Mouse (Mus musculus) cerebellum, postnatal 36 days (tissue): Measurements from ENCODE around the gene Polg2.
"Not testable (repeated sequence)": the region's sequence is repeated elsewhere in the genome, so short reads cannot be mapped to it uniquely, and the experiment has no call there.

Source experiments
- DNase-seq, 2 experiments: peaks; one replicate each; pipeline ENCODE4 v3.0.0; 2021 to 2022; ENCODE audit warnings: mixed read lengths in 2 of 2

Polg2 gene

GRCm38 (mm10) chr11:106760511-106760910 lies 18.8 kb downstream of the Polg2 start:
- DNase-seq: no peak

DNA sequence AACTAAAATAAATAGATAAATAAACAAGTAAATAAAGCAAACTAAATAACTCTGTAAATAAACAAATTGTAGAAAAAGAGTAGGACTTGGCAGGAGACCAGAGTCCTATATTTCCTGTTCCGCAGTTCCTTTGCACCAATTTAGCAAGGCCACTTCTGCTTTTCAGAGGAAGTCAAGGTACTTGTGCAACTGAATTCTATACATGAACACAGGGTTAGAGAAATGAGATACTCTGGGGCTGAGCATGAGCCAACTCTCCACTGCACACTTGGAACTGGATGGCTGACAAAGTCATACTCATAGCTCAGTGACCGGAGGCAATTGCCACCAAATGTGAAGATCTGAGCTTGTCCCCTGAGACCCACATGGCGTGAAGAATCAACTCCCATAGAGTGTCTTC lies 20.3 kb downstream of the Polg2 start:
- DNase-seq: no peak

GRCm38 (mm10) chr11:106755583-106755982 lies 23.8 kb downstream of the Polg2 start:
- no peak for DNase-seq

GRCm38 (mm10) chr11:106753314-106753713 lies 26.0 kb downstream of the Polg2 start:
- no peak for DNase-seq

DNA sequence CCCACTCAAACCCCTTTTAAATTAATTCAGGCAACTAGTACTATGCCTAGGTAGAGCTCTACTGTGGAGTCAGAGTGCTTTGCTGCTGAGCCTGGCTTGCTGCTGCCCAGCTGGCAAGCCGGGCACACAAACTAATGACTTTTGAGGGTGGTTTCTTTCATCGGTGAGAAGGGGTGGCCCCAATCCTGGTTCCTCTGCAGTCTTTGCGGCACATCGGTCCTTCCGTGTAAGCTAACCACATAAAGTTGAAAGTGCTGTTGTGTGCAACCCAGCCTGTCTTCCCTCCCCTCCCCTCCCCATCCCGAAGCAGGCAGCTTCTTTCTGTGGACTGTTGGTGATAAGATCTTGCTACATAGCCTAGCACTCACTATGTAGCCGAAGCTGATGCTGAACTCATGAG lies 27.2 kb downstream of the Polg2 start:
- DNase-seq: no peak

GRCm38 (mm10) chr11:106751039-106752018 lies 28.0 kb downstream of the Polg2 start, which contains the start of gene Milr1:
TSS of gene Milr1 (plus strand) at chr11:106751226.
- DNase-seq: no peak

GRCm38 (mm10) chr11:106750121-106750751 lies 29.1 kb downstream of the Polg2 start, which contains the start of gene Pecam1:
TSS of gene Pecam1 (minus strand) at chr11:106750628.
- DNase-seq: no peak

DNA sequence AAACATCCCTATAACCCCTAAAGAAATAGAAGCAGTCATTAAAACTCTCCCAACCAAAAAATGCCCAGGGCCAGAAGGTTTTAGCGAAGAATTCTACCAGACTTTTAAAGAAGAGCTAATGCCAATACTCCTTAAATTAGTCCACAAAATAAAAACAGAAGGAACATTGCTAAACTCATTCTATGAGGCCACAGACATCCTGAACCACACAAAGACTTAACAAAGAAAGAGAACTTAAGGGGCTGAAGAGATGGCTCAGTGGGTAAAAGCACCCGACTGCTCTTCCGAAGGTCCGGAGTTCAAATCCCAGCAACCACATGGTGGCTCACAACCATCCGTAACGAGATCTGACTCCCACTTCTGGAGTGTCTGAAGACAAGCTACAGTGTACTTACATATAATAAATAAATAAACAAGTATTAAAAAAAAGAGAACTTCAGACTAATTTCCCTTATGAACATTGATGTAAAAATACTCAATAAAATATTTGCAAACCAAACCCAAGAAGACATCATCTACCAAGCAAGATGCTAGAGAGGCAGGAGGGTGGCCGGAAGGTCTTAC lies 29.7 kb downstream of the Polg2 start:
- not testable (repeated sequence) for DNase-seq

- DNase-seq: no peak
Measured at GRCm38 (mm10) chr11:106744949-106745348, 34.4 kb downstream of the Polg2 start.

DNA sequence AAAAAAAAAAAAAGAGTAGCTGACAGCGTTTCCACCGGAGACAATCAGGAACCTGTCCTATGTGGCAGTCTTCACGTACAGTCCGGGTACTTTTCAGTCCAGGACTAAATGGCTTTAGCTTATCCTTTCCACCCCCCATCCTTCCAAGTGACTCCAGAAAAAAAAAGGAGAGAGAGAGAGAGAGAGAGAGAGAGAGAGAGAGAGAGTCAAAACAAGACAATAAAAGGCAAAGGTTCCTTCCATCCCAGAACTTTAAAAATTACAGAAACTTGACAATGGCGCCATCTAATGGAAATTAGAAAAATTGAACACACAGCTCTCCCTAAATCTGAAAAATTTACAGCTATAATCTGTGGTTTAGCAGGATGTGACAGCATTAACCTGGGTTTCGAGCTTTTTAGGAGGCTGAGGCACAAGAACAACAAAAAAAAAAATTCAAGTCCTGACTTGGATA lies 36.9 kb downstream of the Polg2 start:
- DNase-seq: no peak

DNA sequence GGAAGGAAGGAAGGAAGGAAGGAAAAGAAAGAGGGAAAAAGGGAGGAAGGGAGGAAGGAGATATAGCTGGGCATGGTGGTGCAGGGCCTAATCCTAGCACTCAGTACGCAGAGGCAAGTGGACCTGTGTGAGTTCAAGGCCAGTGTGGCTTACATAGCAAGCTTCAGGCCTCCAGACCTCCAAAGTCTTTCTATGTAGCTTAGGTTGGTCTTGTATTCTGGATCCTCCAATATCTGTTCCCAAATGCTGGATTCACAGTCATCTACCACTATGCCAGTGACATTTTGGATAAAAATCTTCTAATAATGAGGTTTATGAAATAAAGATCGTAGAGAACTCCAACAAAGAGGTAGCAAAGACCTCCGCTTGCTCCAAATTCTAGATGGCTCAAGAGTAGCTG lies 37.5 kb downstream of the Polg2 start:
- DNase-seq: no peak

GRCm38 (mm10) chr11:106741232-106741631 lies 38.1 kb downstream of the Polg2 start:
- DNase-seq: no peak

DNA sequence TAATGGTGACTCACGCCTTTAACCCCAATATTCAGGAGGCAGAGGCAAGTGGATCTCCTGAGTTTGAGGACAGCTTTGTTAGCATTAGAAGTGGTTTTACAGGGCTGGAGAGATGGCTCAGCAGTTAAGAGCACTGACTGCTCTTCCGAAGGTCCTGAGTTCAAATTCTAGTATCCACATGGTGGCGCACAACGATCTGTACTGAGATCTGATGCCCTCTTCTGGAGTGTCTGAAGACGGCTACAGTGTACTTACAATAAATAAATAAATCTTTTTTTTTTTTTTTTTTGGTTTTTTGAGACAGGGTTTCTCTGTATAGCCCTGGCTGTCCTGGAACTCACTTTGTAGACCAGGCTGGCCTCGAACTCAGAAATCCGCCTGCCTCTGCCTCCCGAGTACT lies 38.6 kb downstream of the Polg2 start:
- DNase-seq: not testable (repeated sequence)

DNA sequence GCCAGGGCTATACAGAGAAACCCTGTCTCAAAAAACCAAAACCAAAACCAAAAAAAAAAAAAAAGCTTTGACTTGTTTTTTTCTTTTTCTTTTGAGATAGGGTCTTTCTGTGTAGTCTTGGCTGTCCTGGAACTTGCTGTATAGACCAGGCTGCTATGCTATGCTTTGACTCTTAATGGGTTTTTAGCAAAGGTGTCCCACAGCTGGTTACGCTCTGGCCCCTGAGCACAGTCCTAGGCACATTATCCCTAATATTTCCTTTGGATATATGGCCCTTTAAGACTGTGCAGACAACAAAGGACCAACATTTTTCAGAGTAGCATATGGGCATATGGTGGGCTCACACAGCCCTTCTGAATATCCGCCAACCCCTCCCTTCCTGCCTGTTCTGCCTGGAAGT lies 40.2 kb downstream of the Polg2 start:
- no peak for DNase-seq

GRCm38 (mm10) chr11:106737178-106737621 lies 42.1 kb downstream of the Polg2 start:
- no peak for DNase-seq

DNA sequence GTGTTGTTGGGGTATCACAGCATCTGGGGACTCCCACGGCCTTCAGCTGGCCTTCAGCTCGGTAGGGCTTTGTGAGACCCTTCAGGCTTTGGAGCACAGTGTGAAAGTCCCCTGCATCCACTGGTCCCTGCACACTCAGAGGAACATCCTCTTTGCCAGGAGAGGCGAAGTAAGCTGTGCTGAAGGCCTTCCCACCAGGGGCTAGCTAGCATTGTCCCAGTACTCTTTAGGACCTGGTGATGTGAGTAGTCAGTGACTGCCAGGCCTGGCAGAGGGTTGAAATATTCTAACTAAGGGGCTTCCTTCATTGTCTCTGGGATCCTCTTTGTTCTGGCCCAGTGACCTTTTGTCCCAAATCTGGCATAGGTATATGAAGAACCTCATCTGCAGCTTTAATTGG lies 42.7 kb downstream of the Polg2 start:
- DNase-seq: no peak

- no peak for DNase-seq
Measured at GRCm38 (mm10) chr11:106730714-106731113, 48.6 kb downstream of the Polg2 start.

DNA sequence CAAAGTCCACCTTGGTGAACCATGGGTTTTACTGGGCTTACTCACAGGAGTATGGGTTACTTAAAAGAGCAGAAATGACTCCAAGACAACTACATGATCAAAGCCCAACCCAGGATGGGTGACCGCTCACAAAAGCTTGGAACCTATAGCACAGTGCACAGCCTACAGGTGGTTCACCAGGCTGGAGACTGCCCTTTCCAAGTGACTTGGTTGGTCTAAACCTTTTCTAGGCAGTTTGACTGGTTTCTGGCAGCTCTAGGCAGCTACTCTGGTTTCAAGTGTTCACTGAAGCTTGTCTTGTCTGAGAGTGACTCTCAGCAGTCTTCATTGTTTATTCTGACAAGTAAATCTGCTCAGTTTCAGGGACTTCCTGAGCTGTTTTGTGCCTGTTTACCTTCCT lies 49.7 kb downstream of the Polg2 start:
- DNase-seq: no peak

GRCm38 (mm10) chr11:106728402-106729366 lies 50.7 kb downstream of the Polg2 start:
- no peak for DNase-seq

DNA sequence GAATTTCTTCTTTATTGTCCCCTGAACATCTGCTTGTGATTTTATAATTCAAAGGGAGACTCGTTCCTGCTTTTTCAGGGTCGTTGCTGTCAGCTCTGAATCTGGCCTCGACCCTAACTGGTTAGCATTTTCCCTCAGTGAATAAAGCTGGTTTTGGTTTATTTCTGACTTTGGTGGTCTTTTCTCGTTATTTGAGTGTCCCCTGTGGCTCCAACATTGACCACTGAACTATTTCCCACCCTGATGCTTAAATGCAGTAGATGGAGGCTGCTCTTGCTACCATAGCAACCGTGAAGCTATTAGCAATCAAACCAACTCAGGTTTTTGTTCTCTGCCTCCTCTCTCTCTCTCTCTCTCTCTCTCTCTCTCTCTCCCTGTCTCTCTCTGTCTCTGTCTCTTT lies 51.4 kb downstream of the Polg2 start:
- no peak for DNase-seq

GRCm38 (mm10) chr11:106724916-106725235 lies 54.5 kb downstream of the Polg2 start:
- not testable (repeated sequence) for DNase-seq

DNA sequence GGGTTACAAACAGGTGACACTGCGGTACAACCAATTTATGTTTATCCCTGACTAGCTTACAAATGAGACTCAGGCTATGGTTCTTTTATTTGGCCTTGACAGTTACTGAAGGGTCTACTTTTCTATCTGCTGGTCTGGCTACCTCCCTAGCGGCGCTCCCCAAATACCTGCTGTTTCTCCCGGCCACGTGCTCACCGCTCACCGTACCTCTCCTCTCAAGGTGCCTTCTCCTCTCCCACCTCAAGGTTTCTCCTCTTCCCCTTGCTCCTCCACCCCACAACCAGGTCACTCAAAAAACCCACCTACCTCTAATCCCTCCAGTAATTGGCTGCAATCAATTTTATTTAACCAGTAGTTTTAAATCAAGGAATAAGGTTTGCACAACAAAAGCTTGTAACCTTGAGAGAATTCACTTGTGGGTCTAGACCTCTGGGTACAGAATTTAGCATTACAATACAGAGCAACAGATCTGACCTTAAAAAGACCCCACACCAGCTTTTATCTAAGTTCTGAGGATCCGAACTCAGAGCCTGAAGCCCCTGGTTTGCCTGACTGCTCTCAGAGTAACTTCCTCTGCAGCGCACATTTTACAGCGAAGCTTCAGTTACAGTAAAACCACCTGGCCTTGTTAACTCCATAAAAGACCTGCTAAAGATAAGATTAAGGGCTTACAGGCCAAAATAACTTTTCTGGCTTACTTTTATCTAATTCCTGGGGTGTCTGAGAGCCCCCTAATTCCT lies 55.0 kb downstream of the Polg2 start:
- no peak for DNase-seq
